Mouse (Mus musculus) neural tube, embryonic 13.5 days (tissue): ENCODE measurements around the gene Clec2d. TPM values are rescaled to one million over a fixed set of nuclear protein-coding genes. Genes with fewer than 3 reads are reported as not detected.
"Not testable (repeated sequence)": the region's sequence is repeated elsewhere in the genome, so short reads cannot be mapped to it uniquely, and the experiment has no call there.

Source experiments
- ATAC-seq: fragments of 200-750 bp; cut with Nextera tagmentation; 2 replicates; pipeline ENCODE4 v1.8.0; 2017; ENCODE audit warnings: low read depth, mild to moderate bottlenecking, moderate TSS enrichment, moderate library complexity
- H3K27ac ChIP-seq: fragments of 300-500 bp; sonication (generic); replicated peaks from 2 replicates; pipeline ENCODE4 v1.5.1; 2015; ENCODE audit warnings: moderate library complexity, mild to moderate bottlenecking, inconsistent platforms
- H3K27me3 ChIP-seq: fragments of 300-500 bp; sonication (generic); 2 replicates; pipeline ENCODE4 v1.6.1; 2015; ENCODE audit warnings: mild to moderate bottlenecking, inconsistent platforms
- H3K36me3 ChIP-seq: fragments of 300-500 bp; sonication (generic); 2 replicates; pipeline ENCODE4 v1.6.1; 2015; ENCODE audit warnings: mild to moderate bottlenecking, inconsistent platforms
- H3K4me1 ChIP-seq: fragments of 300-500 bp; sonication (generic); replicated peaks from 2 replicates; pipeline ENCODE4 v1.6.1; 2015; ENCODE audit warnings: inconsistent platforms
- H3K4me2 ChIP-seq: fragments of 300-500 bp; sonication (generic); 2 replicates; pipeline ENCODE4 v1.6.1; 2015; ENCODE audit warnings: inconsistent platforms, mild to moderate bottlenecking, moderate library complexity
- H3K4me3 ChIP-seq: fragments of 300-500 bp; sonication (generic); 2 replicates; pipeline ENCODE4 v1.5.1; 2015; ENCODE audit warnings: mild to moderate bottlenecking, inconsistent platforms
- H3K9ac ChIP-seq: fragments of 300-500 bp; sonication (generic); 2 replicates; pipeline ENCODE4 v1.6.1; 2015; ENCODE audit warnings: moderate library complexity, mild to moderate bottlenecking, inconsistent platforms
- H3K9me3 ChIP-seq: fragments of 300-500 bp; sonication (generic); 2 replicates; pipeline ENCODE4 v1.6.1; 2016; ENCODE audit warnings: inconsistent platforms
- WGBS: fragments of 180-500 bp; shearing (Covaris S2); methylation state at CpG from one replicate; pipeline ENCODE4 v1.1.7; 2015; 5-methylcytosine and 5-hydroxymethylcytosine counted together
- polyA plus RNA-seq: library from polyadenylated mRNA; unstranded; fragments of >200 nt; fragmentation: Nextera tagmentation; extraction: Ambion mirVana; gene quantifications from 2 replicates; pipeline ENCODE4 v1.2.1, GENCODE M21; 2015

Gene Clec2d
- polyA plus RNA-seq, 1 experiment from 2014 or later, result not detected

DNA sequence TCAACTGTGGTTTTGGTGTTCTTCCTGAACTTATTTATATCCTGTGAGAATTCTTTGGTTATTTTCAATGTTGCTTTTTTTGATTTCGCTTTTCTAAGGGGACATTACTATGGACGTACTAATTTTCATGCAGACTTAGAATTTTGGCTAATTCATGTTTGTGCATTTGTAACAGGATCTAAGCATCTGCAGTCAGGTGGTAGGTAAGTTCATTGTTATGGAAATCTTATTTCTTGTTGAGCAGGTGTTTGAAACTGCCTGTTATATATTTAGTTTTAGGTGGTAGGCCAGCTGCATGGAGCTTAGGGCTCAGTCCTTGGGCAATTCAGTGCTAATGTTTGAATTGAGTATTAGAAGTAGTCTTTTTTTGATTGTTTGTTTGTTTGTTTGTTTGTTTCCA is 13.0 kb downstream of the Clec2d start:
- no peak for ATAC-seq
- Histone ChIP-seq H3K27me3 (no peaks in the 10 kb centered on the region), H3K4me1 (no peaks in the 10 kb centered on the region), H3K9me3 (no peaks in the 10 kb centered on the region), H3K36me3 (no peaks in the 10 kb centered on the region), H3K9ac (no peak overlapping the region), H3K27ac (no peak overlapping the region), H3K4me2 (no peak overlapping the region), H3K4me3 (no peak overlapping the region)
- WGBS, result 88% methylated on average over 2 of the region's 2 CpGs

DNA sequence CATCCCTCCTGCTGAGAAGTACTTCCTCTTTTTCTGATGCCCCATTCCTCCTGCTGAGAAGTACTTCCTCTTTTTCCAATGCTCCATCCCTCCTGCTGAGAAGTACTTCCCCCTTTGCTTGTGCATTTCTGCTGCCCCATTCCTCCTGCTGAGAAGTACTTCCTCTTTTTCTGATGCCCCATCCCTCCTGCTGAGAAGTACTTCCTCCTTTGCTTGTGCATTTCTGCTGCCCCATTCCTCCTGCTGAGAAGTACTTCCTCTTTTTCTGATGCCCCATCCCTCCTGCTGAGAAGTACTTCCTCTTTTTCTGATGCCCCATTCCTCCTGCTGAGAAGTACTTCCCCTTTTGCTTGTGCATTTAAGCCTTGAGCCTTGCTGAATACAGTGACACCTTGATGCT is 19.7 kb downstream of the Clec2d start:
- not testable (repeated sequence) for H3K9ac ChIP-seq, H3K4me3 ChIP-seq, H3K4me1 ChIP-seq, ATAC-seq, H3K36me3 ChIP-seq, H3K27ac ChIP-seq, H3K9me3 ChIP-seq, H3K4me2 ChIP-seq, H3K27me3 ChIP-seq

- Histone ChIP-seq H3K9me3 (no peaks in the 10 kb centered on the region), H3K9ac (no peak overlapping the region), H3K4me1 (no peaks in the 10 kb centered on the region), H3K27ac (no peak overlapping the region), H3K36me3 (no peaks in the 10 kb centered on the region), H3K27me3 (no peaks in the 10 kb centered on the region), H3K4me3 (no peak overlapping the region), H3K4me2 (no peak overlapping the region)
- WGBS, result 79% methylated on average over 1 of the region's 1 CpGs
- no peak for ATAC-seq
Measured at GRCm38 (mm10) chr6:129202306-129202705, 21.9 kb downstream of the Clec2d start.

- no peak for ATAC-seq
- Histone ChIP-seq H3K4me2 (no peak overlapping the region), H3K4me3 (no peak overlapping the region), H3K27me3 (no peaks in the 10 kb centered on the region), H3K36me3 (no peaks in the 10 kb centered on the region), H3K27ac (no peak overlapping the region), H3K9me3 (no peaks in the 10 kb centered on the region), H3K4me1 (no peaks in the 10 kb centered on the region), H3K9ac (no peak overlapping the region)
- 65% methylated on average over 1 of the region's 1 CpGs for WGBS
Measured at GRCm38 (mm10) chr6:129204342-129204741, 23.9 kb downstream of the Clec2d start.

DNA sequence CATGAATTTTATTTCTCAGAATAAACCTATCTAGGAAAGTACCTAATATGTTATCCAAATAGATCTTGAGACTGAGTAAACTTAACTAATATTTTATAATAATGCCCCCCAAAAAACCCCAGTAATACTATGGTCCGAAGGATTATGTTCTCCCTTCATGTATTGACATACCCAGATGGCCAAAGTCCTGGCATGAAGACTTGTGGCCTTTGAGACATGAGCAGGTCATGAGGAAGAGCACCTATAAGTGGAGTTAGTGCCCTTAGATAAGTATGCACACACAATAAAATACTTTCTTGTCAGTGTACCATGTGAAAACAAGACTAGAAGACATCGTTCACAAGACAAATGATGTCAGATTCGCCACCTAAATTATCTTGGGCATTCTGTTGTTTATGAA is 24.4 kb downstream of the Clec2d start:
- H3K4me3 ChIP-seq, result no peak overlapping the region
- no peak overlapping the region for H3K27ac ChIP-seq
- H3K9ac ChIP-seq, result no peak overlapping the region
- H3K27me3 ChIP-seq, result no peaks in the 10 kb centered on the region
- WGBS, result 89% methylated on average over 3 of the region's 3 CpGs
- no peak for ATAC-seq
- H3K4me2 ChIP-seq, result no peak overlapping the region
- no peaks in the 10 kb centered on the region for H3K9me3 ChIP-seq
- no peaks in the 10 kb centered on the region for H3K36me3 ChIP-seq
- H3K4me1 ChIP-seq, result no peaks in the 10 kb centered on the region

GRCm38 (mm10) chr6:129208891-129209519 is 28.6 kb downstream of the Clec2d start:
- Histone ChIP-seq H3K4me1 (no peaks in the 10 kb centered on the region), H3K4me2 (no peak overlapping the region), H3K36me3 (no peaks in the 10 kb centered on the region), H3K27me3 (no peaks in the 10 kb centered on the region), H3K27ac (no peak overlapping the region), H3K9me3 (no peaks in the 10 kb centered on the region), H3K9ac (no peak overlapping the region), H3K4me3 (no peak overlapping the region)
- 91% methylated on average over 5 of the region's 5 CpGs for WGBS
- ATAC-seq, result no peak

DNA sequence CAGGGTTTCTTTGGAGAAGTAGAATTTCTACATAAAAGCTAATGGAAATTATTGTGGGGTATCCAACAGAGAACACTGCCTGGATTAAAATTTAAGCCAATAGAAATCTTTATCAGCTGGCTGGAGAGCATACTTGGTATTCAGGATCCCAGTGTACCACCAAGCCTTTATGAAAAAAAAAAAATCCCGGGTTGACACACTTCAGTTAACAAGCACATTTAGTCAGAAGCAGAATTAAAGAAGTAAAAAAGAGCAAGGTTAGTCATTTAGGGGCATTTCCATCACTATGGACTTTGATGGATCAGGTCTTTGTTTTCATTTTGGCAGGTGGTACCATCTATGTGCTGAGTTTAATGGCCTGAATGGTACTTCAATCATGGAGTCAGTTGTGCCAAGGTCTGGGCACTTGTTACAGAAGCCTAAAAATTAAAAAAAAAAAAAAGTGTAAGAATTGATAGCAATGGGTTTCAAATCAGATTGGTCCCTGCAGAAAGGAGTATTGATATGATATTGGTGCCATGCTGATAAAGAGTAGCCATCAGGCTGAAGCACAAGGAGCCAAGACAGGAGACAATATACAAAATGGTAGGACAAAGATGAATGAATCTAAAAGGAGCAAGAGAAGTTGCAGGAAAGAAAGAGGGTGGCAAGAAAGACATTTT is 29.5 kb downstream of the Clec2d start:
- ATAC-seq, result no peak
- Histone ChIP-seq H3K36me3 (no peaks in the 10 kb centered on the region), H3K27ac (no peak overlapping the region), H3K4me2 (no peak overlapping the region), H3K27me3 (no peaks in the 10 kb centered on the region), H3K4me3 (no peak overlapping the region), H3K4me1 (no peaks in the 10 kb centered on the region), H3K9ac (no peak overlapping the region), H3K9me3 (no peaks in the 10 kb centered on the region)
- 82% methylated on average over 1 of the region's 1 CpGs for WGBS

DNA sequence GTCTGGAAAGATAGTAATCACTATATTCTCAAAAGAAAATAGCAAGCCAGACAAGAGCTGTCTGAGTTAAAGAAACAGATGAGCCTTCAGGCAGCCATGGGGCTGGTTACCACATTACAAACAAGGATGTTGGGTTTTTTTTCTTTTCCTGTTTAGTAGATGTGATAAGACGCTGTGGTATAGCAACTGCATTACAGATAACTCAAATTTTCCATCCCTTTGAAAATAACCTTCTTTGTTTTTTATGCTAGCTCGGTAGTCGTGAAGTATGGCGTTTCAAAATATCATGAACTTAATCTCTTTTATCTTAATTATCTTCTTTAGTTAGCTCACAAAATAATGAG is 30.0 kb downstream of the Clec2d start:
- Histone ChIP-seq H3K9ac (no peak overlapping the region), H3K4me2 (no peak overlapping the region), H3K9me3 (no peaks in the 10 kb centered on the region), H3K4me3 (no peak overlapping the region), H3K4me1 (no peaks in the 10 kb centered on the region), H3K27me3 (no peaks in the 10 kb centered on the region), H3K27ac (no peak overlapping the region), H3K36me3 (no peaks in the 10 kb centered on the region)
- no peak for ATAC-seq
- WGBS, result 95% methylated on average over 4 of the region's 4 CpGs

DNA sequence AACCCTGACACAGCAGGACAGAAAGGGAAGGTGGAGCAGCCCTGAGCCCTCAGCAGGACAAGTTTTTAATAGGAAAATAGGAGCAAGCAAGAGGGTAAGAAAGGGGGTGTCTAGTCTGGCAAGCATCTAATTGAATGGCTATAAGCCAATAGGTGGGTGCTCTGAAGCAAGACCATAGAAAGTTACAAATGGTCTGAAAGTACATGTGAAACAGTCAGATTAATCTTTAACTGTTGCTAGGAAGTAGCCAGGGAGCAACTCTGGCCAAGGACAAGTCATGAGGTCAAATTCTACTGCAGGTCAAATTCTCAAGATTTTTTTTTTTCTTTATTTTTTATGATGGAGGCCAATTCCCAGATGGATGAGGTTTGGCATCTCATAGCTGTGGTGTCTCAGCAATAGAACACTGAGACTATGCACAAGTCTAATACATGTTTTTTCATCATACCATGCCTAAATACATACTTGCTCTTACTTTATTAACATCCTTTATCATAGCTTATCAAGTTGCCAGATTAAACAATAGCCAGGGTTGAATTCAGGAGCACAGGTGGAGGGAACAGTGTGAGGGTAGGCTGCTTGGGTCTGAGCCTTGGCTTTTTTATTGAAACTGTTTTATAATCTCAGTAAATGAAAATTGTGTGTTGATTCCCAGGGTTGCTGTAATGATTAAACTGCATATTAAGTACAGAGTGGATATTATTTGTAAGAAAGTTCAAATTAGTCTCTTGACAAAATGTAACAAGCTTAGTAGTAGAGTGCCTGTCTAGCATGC is 32.2 kb downstream of the Clec2d start:
- H3K9me3 ChIP-seq, result no peaks in the 10 kb centered on the region
- H3K27me3 ChIP-seq, result no peaks in the 10 kb centered on the region
- no peak overlapping the region for H3K9ac ChIP-seq
- no peak overlapping the region for H3K27ac ChIP-seq
- no peak overlapping the region for H3K4me2 ChIP-seq
- no peaks in the 10 kb centered on the region for H3K36me3 ChIP-seq
- H3K4me1 ChIP-seq, result no peaks in the 10 kb centered on the region
- H3K4me3 ChIP-seq, result no peak overlapping the region
- no peak for ATAC-seq

DNA sequence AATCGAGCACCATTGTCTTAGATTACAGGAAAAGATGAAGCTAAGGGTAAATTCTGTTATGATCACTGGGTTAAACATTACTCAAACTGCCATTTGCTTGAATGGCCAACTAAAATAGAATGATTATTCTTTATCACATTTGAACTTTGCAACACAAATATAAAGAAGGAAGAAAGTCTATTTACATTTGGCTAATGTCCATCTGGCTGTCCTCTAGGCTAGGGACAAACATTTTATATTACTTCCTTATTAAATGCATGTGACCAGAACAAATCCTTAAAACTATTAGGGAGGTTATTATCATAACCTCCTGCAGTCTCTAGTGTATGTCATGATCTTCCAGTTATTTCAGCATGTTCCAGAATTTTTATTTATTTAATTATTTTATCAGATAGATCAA is 33.1 kb downstream of the Clec2d start:
- no peaks in the 10 kb centered on the region for H3K4me1 ChIP-seq
- no peak overlapping the region for H3K4me2 ChIP-seq
- no peaks in the 10 kb centered on the region for H3K36me3 ChIP-seq
- no peak overlapping the region for H3K4me3 ChIP-seq
- no peak overlapping the region for H3K9ac ChIP-seq
- 74% methylated on average over 1 of the region's 1 CpGs for WGBS
- no peaks in the 10 kb centered on the region for H3K27me3 ChIP-seq
- ATAC-seq, result no peak
- no peak overlapping the region for H3K27ac ChIP-seq
- H3K9me3 ChIP-seq, result no peaks in the 10 kb centered on the region

- Histone ChIP-seq H3K4me1 (no peaks in the 10 kb centered on the region), H3K4me3 (no peak overlapping the region), H3K27me3 (no peaks in the 10 kb centered on the region), H3K9ac (no peak overlapping the region), H3K9me3 (no peaks in the 10 kb centered on the region), H3K36me3 (no peaks in the 10 kb centered on the region), H3K27ac (no peak overlapping the region), H3K4me2 (no peak overlapping the region)
- 91% methylated on average over 2 of the region's 2 CpGs for WGBS
- no peak for ATAC-seq
Measured at GRCm38 (mm10) chr6:129214263-129214662, 33.8 kb downstream of the Clec2d start.

- Histone ChIP-seq H3K4me2 (no peak overlapping the region), H3K36me3 (no peaks in the 10 kb centered on the region), H3K4me1 (no peaks in the 10 kb centered on the region), H3K4me3 (no peak overlapping the region), H3K27ac (no peak overlapping the region), H3K27me3 (no peaks in the 10 kb centered on the region), H3K9me3 (no peaks in the 10 kb centered on the region), H3K9ac (no peak overlapping the region)
- WGBS, result 86% methylated on average over 2 of the region's 2 CpGs
- no peak for ATAC-seq
Measured at GRCm38 (mm10) chr6:129215053-129215452, 34.6 kb downstream of the Clec2d start.
